Mouse (Mus musculus) liver, embryonic 14.5 days (tissue): Measurements from ENCODE around the gene A730061H03Rik.

Experiments used
- CTCF ChIP-seq: IDR thresholded peaks from 2 replicates; pipeline ENCODE4 v1.5.1; 2016; ENCODE audit warnings: antibody characterized with exemption, low read depth, control low read depth
- EP300 ChIP-seq: IDR thresholded peaks from 2 replicates; pipeline ENCODE4 v1.6.1; 2016; ENCODE audit warnings: antibody characterized with exemption, low read depth

DNA sequence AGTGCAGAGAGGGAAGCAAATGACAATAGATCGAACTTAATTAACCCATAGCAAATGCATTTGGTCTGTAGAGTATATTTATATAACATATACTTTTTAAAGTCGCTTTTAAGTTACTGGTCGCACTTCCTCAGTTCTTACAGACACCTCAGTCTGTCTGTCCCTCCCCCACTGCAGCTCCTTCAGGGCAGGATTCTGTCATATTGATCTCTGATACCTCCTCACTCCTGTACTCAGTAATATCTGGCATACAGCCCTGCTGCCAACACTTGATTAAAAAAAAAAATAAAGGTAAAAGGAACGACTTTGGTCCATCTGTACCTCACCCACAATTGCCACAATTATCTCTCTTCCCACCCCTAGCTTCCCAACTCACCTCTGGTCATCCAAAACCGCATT, 24.1 kb upstream of the A730061H03Rik start:
- TF ChIP-seq CTCF (no peak), EP300 (peak; percentile 9; the same call in 1 of the 2 replicates)
